Mouse (Mus musculus) midbrain, embryonic 16.5 days (tissue): Measurements from ENCODE around the gene Dsn1. TPM values are rescaled to one million over a fixed set of nuclear protein-coding genes. Genes with fewer than 3 reads are reported as not detected.
A peak's percentile ranks its signal among the peaks of the same experiment; 100 is the strongest.

ENCODE experiments used
- ATAC-seq: fragments of 200-750 bp; cut with Nextera tagmentation; 2 replicates; pipeline ENCODE4 v1.8.0; 2017; ENCODE audit warnings: moderate TSS enrichment
- H3K27ac ChIP-seq: fragments of 300-500 bp; sonication (generic); 2 replicates; pipeline ENCODE4 v1.5.1; 2014; ENCODE audit warnings: mild to moderate bottlenecking, low read length, mixed read lengths
- H3K27me3 ChIP-seq: fragments of 300-500 bp; sonication (generic); 2 replicates; pipeline ENCODE4 v1.6.1; 2014; ENCODE audit warnings: low read depth, low read length, mixed read lengths; ENCODE audit not compliant: control insufficient read depth, insufficient read depth
- H3K36me3 ChIP-seq: fragments of 300-500 bp; sonication (generic); 2 replicates; pipeline ENCODE4 v1.6.1; 2014; ENCODE audit warnings: mild to moderate bottlenecking, low read length, moderate library complexity, mixed read lengths; ENCODE audit not compliant: control insufficient read depth, insufficient read depth
- H3K4me1 ChIP-seq: fragments of 300-500 bp; sonication (generic); 2 replicates; pipeline ENCODE4 v1.6.1; 2014; ENCODE audit warnings: mild to moderate bottlenecking, low read length, mixed read lengths; ENCODE audit not compliant: control insufficient read depth, insufficient read depth
- H3K4me2 ChIP-seq: fragments of 300-500 bp; sonication (generic); 2 replicates; pipeline ENCODE4 v1.6.1; 2014; ENCODE audit warnings: mild to moderate bottlenecking, low read length, mixed read lengths
- H3K4me3 ChIP-seq: fragments of 300-500 bp; sonication (generic); 2 replicates; pipeline ENCODE4 v1.5.1; 2014; ENCODE audit warnings: low read depth, mild to moderate bottlenecking, low read length, moderate library complexity, mixed read lengths
- H3K9ac ChIP-seq: fragments of 300-500 bp; sonication (generic); 2 replicates; pipeline ENCODE4 v1.6.1; 2014; ENCODE audit warnings: low read depth, low read length, mixed read lengths
- H3K9me3 ChIP-seq: fragments of 300-500 bp; sonication (generic); replicated peaks from 2 replicates; pipeline ENCODE4 v1.6.1; 2014; ENCODE audit warnings: mild to moderate bottlenecking, low read length, mixed read lengths; ENCODE audit not compliant: control insufficient read depth, poor library complexity, severe bottlenecking
- WGBS: fragments of 180-500 bp; shearing (Covaris S2); extraction: QIAGEN DNeasy Blood & Tissue Kit; methylation state at CpG from one replicate; pipeline ENCODE4 v1.1.7; 2014; 5-methylcytosine and 5-hydroxymethylcytosine counted together
- polyA plus RNA-seq: library from polyadenylated mRNA; unstranded; fragments of >200 nt; fragmentation: Nextera tagmentation; extraction: Ambion mirVana; gene quantifications from 2 replicates; pipeline ENCODE4 v1.2.1, GENCODE M21; 2015

Gene Dsn1
- polyA plus RNA-seq, 1 experiment from 2014 or later: 7.0 TPM

DNA sequence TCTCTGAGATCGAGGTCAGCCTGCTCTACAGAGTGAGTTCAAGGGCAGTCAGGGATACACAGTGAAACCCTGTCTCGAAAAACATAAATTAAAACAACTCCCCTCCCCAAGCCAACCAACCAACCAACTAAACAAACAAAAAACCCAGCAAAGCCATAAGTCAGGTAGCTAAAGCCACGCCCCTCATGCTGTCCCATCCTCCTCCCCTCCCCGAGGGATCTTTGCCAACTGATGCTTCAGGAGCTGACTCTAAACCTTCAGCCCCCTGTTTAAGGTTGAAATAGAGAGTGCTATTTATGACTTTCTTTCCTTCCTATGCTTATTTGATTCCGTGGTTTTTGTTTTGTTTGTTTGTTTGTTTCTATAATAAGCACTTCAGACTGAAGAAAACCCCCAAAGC lies 40.0 kb upstream of the Dsn1 start:
- H3K4me3 ChIP-seq: no peak overlapping the region
- H3K4me1 ChIP-seq: peaks cover 41% of the 10 kb centered on the region
- no peaks in the 10 kb centered on the region for H3K27me3 ChIP-seq
- H3K4me2 ChIP-seq: no peak overlapping the region
- no peaks in the 10 kb centered on the region for H3K9me3 ChIP-seq
- no peak for ATAC-seq
- H3K27ac ChIP-seq: no peak overlapping the region
- WGBS: 93% methylated on average over 5 of the region's 5 CpGs
- peaks cover 12% of the 10 kb centered on the region for H3K36me3 ChIP-seq
- H3K9ac ChIP-seq: no peak overlapping the region

DNA sequence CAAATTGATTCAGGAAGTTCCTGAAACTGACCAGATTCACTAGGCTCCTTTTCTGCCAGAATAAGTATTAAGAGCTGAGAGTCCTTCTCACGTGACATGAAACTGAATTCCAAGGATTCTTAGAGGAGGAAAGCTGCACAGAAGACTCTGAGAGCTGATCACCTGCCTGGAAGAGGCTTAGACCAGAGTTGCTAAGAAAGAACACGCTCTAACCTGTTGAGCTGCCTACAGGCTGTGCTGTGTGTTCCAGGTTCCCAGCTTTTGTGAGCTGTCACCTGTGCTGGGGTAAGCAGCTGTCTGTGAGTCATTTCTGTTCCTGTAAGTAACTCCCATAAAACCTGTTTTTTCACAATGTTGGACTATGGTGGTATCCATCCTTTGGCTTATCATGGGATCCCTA lies 39.0 kb upstream of the Dsn1 start:
- H3K27ac ChIP-seq: no peak overlapping the region
- H3K9ac ChIP-seq: no peak overlapping the region
- no peak for ATAC-seq
- WGBS: 98% methylated on average over 2 of the region's 2 CpGs
- peaks cover 37% of the 10 kb centered on the region for H3K4me1 ChIP-seq
- H3K4me3 ChIP-seq: no peak overlapping the region
- H3K4me2 ChIP-seq: no peak overlapping the region
- H3K36me3 ChIP-seq: peaks cover 17% of the 10 kb centered on the region
- no peaks in the 10 kb centered on the region for H3K9me3 ChIP-seq
- no peaks in the 10 kb centered on the region for H3K27me3 ChIP-seq

DNA sequence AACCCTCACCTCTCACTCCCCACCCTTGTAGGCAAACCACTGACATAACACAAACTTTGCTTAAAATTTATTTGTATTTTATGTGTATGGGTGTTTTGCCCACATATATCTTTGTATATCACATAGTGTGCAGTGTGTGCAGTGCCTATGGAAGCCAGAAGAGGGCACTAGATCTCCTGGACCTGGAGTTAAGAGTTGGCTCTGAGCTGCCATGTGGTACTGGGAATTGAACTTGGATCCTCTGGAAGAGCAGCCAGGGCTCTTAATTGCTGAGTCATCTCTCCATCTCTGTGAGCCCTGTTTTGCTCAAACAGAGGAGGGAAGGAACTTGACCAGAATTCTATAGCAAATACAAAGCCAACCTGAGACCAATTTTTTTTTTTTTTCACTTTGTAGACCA lies 37.0 kb upstream of the Dsn1 start:
- ATAC-seq: no peak
- Histone ChIP-seq H3K27ac (no peak overlapping the region), H3K9me3 (no peaks in the 10 kb centered on the region), H3K36me3 (peaks cover 33% of the 10 kb centered on the region), H3K27me3 (no peaks in the 10 kb centered on the region), H3K4me1 (peaks cover 17% of the 10 kb centered on the region), H3K4me2 (no peak overlapping the region), H3K9ac (no peak overlapping the region), H3K4me3 (no peak overlapping the region)

DNA sequence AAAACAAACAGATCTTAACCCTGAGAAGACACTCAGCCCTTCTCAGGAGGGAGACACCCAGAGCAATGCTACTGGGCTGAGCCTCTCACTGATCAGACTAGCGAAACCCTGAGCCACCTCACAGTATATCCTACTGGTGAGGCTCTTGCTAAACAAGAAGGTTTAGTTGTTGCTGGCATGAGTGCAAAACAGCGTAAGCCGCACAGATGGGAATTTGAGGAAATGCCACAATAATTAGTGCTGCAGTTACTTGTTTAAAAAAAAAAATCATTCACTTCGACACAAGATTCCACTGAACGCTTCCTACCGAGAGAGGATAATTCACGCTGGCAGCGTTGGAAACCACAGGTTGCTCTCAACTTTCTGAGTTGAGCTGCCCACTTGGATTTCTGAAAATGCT lies 36.6 kb upstream of the Dsn1 start:
- Histone ChIP-seq H3K4me2 (no peak overlapping the region), H3K27me3 (no peaks in the 10 kb centered on the region), H3K4me1 (peaks cover 13% of the 10 kb centered on the region), H3K9ac (no peak overlapping the region), H3K36me3 (peaks cover 33% of the 10 kb centered on the region), H3K4me3 (no peak overlapping the region), H3K9me3 (no peaks in the 10 kb centered on the region), H3K27ac (no peak overlapping the region)
- no peak for ATAC-seq
- WGBS: 84% methylated on average over 8 of the region's 8 CpGs

GRCm38 (mm10) chr2:157041421-157041820 lies 34.5 kb upstream of the Dsn1 start:
- ATAC-seq: no peak
- Histone ChIP-seq H3K4me1 (no peaks in the 10 kb centered on the region), H3K4me2 (no peak overlapping the region), H3K27ac (no peak overlapping the region), H3K9ac (no peak overlapping the region), H3K36me3 (peaks cover 43% of the 10 kb centered on the region), H3K27me3 (no peaks in the 10 kb centered on the region), H3K9me3 (no peaks in the 10 kb centered on the region), H3K4me3 (no peak overlapping the region)
- 92% methylated on average over 7 of the region's 7 CpGs for WGBS

DNA sequence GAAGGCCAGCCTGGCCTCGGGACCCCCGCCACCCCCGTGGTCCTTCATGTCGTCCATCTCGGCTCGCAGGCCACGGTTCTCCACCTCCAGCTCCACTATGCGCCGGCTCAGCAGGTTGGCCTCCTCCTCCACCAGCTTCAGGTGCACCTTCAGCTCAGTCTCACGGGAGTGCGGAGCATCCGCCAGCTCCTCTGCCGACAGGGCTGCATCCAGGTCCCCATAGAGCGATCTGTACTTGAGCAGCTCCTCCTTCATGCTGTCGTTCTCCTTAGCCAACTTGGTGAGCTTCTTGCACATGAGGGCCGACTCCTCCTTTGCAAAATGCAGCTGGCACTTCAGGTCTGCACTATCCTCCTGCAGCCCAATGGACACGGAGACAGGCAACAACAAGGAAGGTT lies 33.7 kb upstream of the Dsn1 start:
- no peak overlapping the region for H3K4me3 ChIP-seq
- H3K9me3 ChIP-seq: no peaks in the 10 kb centered on the region
- 82% methylated on average over 17 of the region's 17 CpGs for WGBS
- H3K4me1 ChIP-seq: no peaks in the 10 kb centered on the region
- H3K4me2 ChIP-seq: no peak overlapping the region
- ATAC-seq: no peak
- H3K36me3 ChIP-seq: peaks cover 43% of the 10 kb centered on the region
- no peaks in the 10 kb centered on the region for H3K27me3 ChIP-seq
- no peak overlapping the region for H3K27ac ChIP-seq
- H3K9ac ChIP-seq: no peak overlapping the region

- WGBS: 81% methylated on average over 50 of the region's 50 CpGs
- no peaks in the 10 kb centered on the region for H3K9me3 ChIP-seq
- no peaks in the 10 kb centered on the region for H3K27me3 ChIP-seq
- H3K4me2 ChIP-seq: no peak overlapping the region
- no peaks in the 10 kb centered on the region for H3K4me1 ChIP-seq
- H3K36me3 ChIP-seq: peaks cover 38% of the 10 kb centered on the region
- no peak overlapping the region for H3K27ac ChIP-seq
- 0 out of 2 replicates have a peak, but pooled peaks have one; percentile 30 for ATAC-seq
- H3K4me3 ChIP-seq: no peak overlapping the region
- H3K9ac ChIP-seq: no peak overlapping the region
Observed at GRCm38 (mm10) chr2:157039900-157040648, 33.1 kb upstream of the Dsn1 start.

DNA sequence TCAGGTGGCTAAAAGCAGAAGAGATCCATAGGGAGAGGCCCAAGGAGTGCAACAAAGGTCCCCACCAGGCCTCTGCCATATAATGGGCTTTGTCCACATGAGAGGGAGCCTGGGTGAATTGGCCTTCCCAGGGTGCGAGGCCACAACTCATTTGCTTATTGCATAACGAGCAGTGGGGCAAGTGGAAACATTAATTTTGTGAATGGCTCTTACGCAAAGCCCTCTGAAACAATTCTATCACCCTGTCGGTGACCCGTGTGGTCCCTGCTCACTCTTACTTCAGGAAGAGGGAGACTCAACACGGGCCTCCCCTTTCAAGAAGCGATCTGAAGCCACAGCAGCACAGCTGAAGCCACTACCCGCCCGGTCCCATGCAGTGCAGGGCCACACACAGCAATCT lies 30.3 kb upstream of the Dsn1 start:
- ATAC-seq: no peak
- no peaks in the 10 kb centered on the region for H3K4me1 ChIP-seq
- H3K9me3 ChIP-seq: no peaks in the 10 kb centered on the region
- no peak overlapping the region for H3K27ac ChIP-seq
- WGBS: 75% methylated on average over 9 of the region's 9 CpGs
- H3K4me2 ChIP-seq: no peak overlapping the region
- no peaks in the 10 kb centered on the region for H3K27me3 ChIP-seq
- H3K9ac ChIP-seq: no peak overlapping the region
- H3K4me3 ChIP-seq: no peak overlapping the region
- peaks cover 37% of the 10 kb centered on the region for H3K36me3 ChIP-seq

DNA sequence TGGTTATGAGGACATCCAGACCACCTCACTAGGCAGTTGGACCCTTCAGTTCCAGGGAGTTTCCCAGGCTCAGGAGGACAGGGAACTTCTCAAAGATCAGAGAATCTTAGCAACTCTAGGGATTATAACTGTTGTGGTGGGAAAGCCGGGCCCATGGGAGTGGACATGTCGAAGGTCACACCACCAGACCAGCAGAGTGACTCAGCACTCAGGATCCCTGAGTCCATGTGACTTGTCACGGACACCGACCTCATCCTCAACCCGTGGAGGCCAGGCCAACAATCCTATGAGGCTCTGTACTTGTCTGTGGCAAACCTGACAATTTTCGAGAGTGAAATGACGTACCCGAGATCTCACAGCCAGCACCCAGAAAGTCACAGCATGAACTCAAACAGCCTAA lies 29.4 kb upstream of the Dsn1 start:
- no peak for ATAC-seq
- no peak overlapping the region for H3K4me2 ChIP-seq
- no peak overlapping the region for H3K9ac ChIP-seq
- H3K27me3 ChIP-seq: no peaks in the 10 kb centered on the region
- no peak overlapping the region for H3K4me3 ChIP-seq
- H3K4me1 ChIP-seq: no peaks in the 10 kb centered on the region
- H3K27ac ChIP-seq: no peak overlapping the region
- 94% methylated on average over 8 of the region's 8 CpGs for WGBS
- no peaks in the 10 kb centered on the region for H3K9me3 ChIP-seq
- H3K36me3 ChIP-seq: peaks cover 32% of the 10 kb centered on the region
